Mouse (Mus musculus) heart, embryonic 11.5 days (tissue): ENCODE measurements around the gene Zfp599. TPM values are rescaled to one million over a fixed set of nuclear protein-coding genes. Genes with fewer than 3 reads are reported as not detected.

Source experiments
- ATAC-seq: fragments of 200-750 bp; cut with Nextera tagmentation; replicated peaks from 2 replicates; pipeline ENCODE4 v1.8.0; 2017; ENCODE audit warnings: moderate library complexity; ENCODE audit not compliant: insufficient number of reproducible peaks, low FRiP score, low TSS enrichment
- H3K27ac ChIP-seq: fragments of 300-500 bp; sonication (generic); 2 replicates; pipeline ENCODE4 v1.5.1; 2014; ENCODE audit warnings: mild to moderate bottlenecking, low read depth, low read length
- H3K27me3 ChIP-seq: fragments of 300-500 bp; sonication (generic); 2 replicates; pipeline ENCODE4 v1.6.1; 2014; ENCODE audit warnings: mild to moderate bottlenecking, low read length, mixed read lengths; ENCODE audit not compliant: control insufficient read depth, insufficient read depth
- H3K36me3 ChIP-seq: fragments of 300-500 bp; sonication (generic); 2 replicates; pipeline ENCODE4 v1.6.1; 2014; ENCODE audit warnings: mild to moderate bottlenecking, low read length, moderate library complexity, mixed read lengths; ENCODE audit not compliant: control insufficient read depth, insufficient read depth
- H3K4me1 ChIP-seq: fragments of 300-500 bp; sonication (generic); 2 replicates; pipeline ENCODE4 v1.6.1; 2014; ENCODE audit warnings: low read length; ENCODE audit not compliant: control insufficient read depth, insufficient read depth
- H3K4me2 ChIP-seq: fragments of 300-500 bp; sonication (generic); 2 replicates; pipeline ENCODE4 v1.6.1; 2014; ENCODE audit warnings: mild to moderate bottlenecking, moderate library complexity
- H3K4me3 ChIP-seq: fragments of 300-500 bp; sonication (generic); 2 replicates; pipeline ENCODE4 v1.5.1; 2014; ENCODE audit warnings: low read depth, low read length
- H3K9ac ChIP-seq: fragments of 300-500 bp; sonication (generic); 2 replicates; pipeline ENCODE4 v1.6.1; 2014; ENCODE audit warnings: mild to moderate bottlenecking, low read depth, low read length, moderate library complexity
- H3K9me3 ChIP-seq: fragments of 300-500 bp; sonication (generic); replicated peaks from 2 replicates; pipeline ENCODE4 v1.6.1; 2016; ENCODE audit warnings: low read length; ENCODE audit not compliant: control insufficient read depth
- WGBS: fragments of 180-500 bp; shearing (Covaris S2); extraction: QIAGEN DNeasy Blood & Tissue Kit; methylation state at CpG from one replicate; pipeline ENCODE4 v1.1.7; 2014; ENCODE audit not compliant: insufficient replicate concordance; 5-methylcytosine and 5-hydroxymethylcytosine counted together
- polyA plus RNA-seq: library from polyadenylated mRNA; unstranded; fragments of >200 nt; fragmentation: Nextera tagmentation; extraction: Ambion mirVana; gene quantifications from 2 replicates; pipeline ENCODE4 v1.2.1, GENCODE M21; 2014

The Zfp599 gene
- polyA plus RNA-seq, 1 experiment from 2014 or later = 5.6 TPM

- no peaks in the 10 kb centered on the region for H3K4me1 ChIP-seq
- no peaks in the 10 kb centered on the region for H3K9me3 ChIP-seq
- H3K4me2 ChIP-seq = no peak overlapping the region
- 52% methylated on average over 2 of the region's 2 CpGs for WGBS
- no peak for ATAC-seq
- H3K36me3 ChIP-seq = no peaks in the 10 kb centered on the region
- no peak overlapping the region for H3K4me3 ChIP-seq
- H3K27me3 ChIP-seq = no peaks in the 10 kb centered on the region
- H3K9ac ChIP-seq = no peak overlapping the region
- H3K27ac ChIP-seq = no peak overlapping the region
Measured at GRCm38 (mm10) chr9:22213785-22214194, 45.9 kb downstream of the Zfp599 start.

Other genes starting within 250 kb of the Zfp599 start
- 0.27 and 0.37 TPM in 2 replicates for gene Elavl3, start 207.9 kb downstream of the Zfp599 start, polyA plus RNA-seq
- gene Gm49318, start 188.6 kb downstream of the Zfp599 start, polyA plus RNA-seq = not detected in 2 replicates
- 5.5 and 6.7 TPM in 2 replicates for gene Zfp653, start 188.5 kb downstream of the Zfp599 start, polyA plus RNA-seq
- 48.4 and 50.6 TPM in 2 replicates for gene Ecsit, start 174.5 kb downstream of the Zfp599 start, polyA plus RNA-seq
- gene Cnn1, start 160.7 kb downstream of the Zfp599 start, polyA plus RNA-seq = 388 and 445 TPM in 2 replicates
- gene Elof1, start 142.7 kb downstream of the Zfp599 start, polyA plus RNA-seq = 132 and 134 TPM in 2 replicates
- 51.6 and 68.9 TPM in 2 replicates for gene Acp5, start 124.2 kb downstream of the Zfp599 start, polyA plus RNA-seq
- gene Pigyl, start 103.0 kb downstream of the Zfp599 start, polyA plus RNA-seq = 47.0 and 47.8 TPM in 2 replicates
- gene Zfp872, start 71.8 kb downstream of the Zfp599 start, polyA plus RNA-seq = 0.04 and 0.10 TPM in 2 replicates
- 19.0 and 20.0 TPM in 2 replicates for gene Zfp809, start 34.2 kb downstream of the Zfp599 start, polyA plus RNA-seq
- 12.9 and 15.7 TPM in 2 replicates for gene Zfp810, start 47.8 kb upstream of the Zfp599 start, polyA plus RNA-seq
- gene Anln, start 129.3 kb upstream of the Zfp599 start, polyA plus RNA-seq = 50.1 and 56.3 TPM in 2 replicates
- 2.9 and 3.0 TPM in 2 replicates for gene 9530077C05Rik, start 151.6 kb upstream of the Zfp599 start, polyA plus RNA-seq
- gene Gm17545, start 194.4 kb upstream of the Zfp599 start, polyA plus RNA-seq = not detected in 2 replicates
- gene Rp9, start 209.8 kb upstream of the Zfp599 start, polyA plus RNA-seq = 42.4 and 48.0 TPM in 2 replicates
- gene Bbs9, start 215.8 kb upstream of the Zfp599 start, polyA plus RNA-seq = 8.2 and 8.6 TPM in 2 replicates